In the genomic region with DNA sequence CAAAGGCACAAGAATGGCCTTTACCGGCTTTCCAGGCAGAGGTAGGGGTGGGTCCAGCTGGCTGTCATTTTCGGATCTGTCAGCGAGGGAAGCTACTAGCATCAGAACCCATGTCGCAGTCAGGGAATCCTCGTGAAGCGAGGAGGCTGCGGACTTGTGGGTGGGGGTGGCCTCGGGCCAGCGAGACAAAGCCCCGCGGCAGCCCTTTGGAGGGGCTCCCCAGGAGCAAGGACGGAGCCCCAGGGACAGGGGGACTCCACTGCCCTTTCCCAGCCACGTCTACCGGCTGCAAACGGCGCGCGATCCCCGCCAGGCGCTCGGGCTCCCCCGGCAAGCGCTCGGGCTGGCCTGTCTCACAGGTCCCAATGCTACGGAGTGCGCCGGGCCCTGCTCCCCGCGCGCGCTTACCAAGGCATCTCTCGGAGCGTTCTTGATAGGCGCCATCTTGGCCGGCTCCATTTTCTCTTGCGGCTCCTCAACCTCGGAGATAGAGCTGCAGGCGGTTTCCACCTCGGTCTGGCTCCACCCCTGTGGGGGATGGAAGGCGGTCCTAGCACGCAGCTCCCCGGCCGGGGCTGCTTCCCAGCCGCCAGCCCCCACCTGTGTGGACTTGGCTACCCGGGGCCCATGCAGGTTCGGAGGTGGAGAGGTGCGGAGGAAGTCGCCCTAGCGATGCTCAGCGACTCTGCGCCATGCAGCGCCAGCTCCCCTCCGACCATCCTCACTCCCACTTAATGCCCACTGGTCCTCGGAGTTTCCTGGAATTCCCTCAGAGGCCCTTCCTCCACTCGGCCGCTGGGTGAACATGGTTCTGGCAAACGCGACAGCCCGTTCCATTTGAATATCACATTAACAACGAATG, we compare ENCODE assay signal across 8 mouse cellular contexts. TPM values are rescaled to one million over a fixed set of nuclear protein-coding genes. Genes with fewer than 3 reads are reported as not detected.
DNase-seq lines count a peak whose midpoint lies in the region; ATAC-seq lines count a peak whose summit lies in the region.

No protein-coding gene starts in this region.

- 22% methylated on average over 60 of the region's 60 CpGs for WGBS in forebrain, embryonic 10.5 days
- WGBS in heart, embryonic 15.5 days: 11% methylated on average over 60 of the region's 60 CpGs
- WGBS in liver, embryonic 13.5 days (ENCODE audit: insufficient replicate concordance): 21% methylated on average over 56 of the region's 60 CpGs
- WGBS in stomach, embryonic 15.5 days: 27% methylated on average over 58 of the region's 60 CpGs

- peak; percentile 49 to 52 for DNase-seq in CD8-positive naive resting alpha-beta T cell, adult 2 months (ENCODE audit: low read depth in 2 of 2, low spot score in 2 of 2)
- peak; percentile 44 for DNase-seq in c-Kit-negative CD71-positive TER-119-positive erythroid progenitor cells, embryonic 14.5 days (ENCODE audit: low read depth, low spot score)
- DNase-seq in forebrain, embryonic 10.5 days (ENCODE audit: extremely low spot score, low spot score): peak; percentile 66
- peak; percentile 73 to 88 for DNase-seq in kidney, postnatal 25 days
- peak; percentile 61 for DNase-seq in liver, embryonic 13.5 days
- DNase-seq in neural tube, embryonic 10.5 days (ENCODE audit: extremely low spot score, low spot score): peak; percentile 67

- peak; percentile 87 for ATAC-seq in heart, embryonic 15.5 days (replicated peaks; ENCODE audit: insufficient number of reproducible peaks, insufficient read depth, low FRiP score, low read depth)
- ATAC-seq in liver, embryonic 13.5 days (ENCODE audit: low read depth): peak; percentile 94
- ATAC-seq in stomach, embryonic 15.5 days (ENCODE audit: insufficient read depth, low FRiP score, low read depth): peak; percentile 95

- H3K27me3 ChIP-seq in forebrain, embryonic 10.5 days (ENCODE audit: poor library complexity, severe bottlenecking): peaks cover 10% of the 10 kb centered on the region; the same call in 1 of the 2 replicates
- no peaks in the 10 kb centered on the region for H3K27me3 ChIP-seq in heart, embryonic 15.5 days
- no peaks in the 10 kb centered on the region for H3K27me3 ChIP-seq in liver, embryonic 13.5 days
- H3K27me3 ChIP-seq in stomach, embryonic 15.5 days (replicated peaks): no peaks in the 10 kb centered on the region

- H3K27ac ChIP-seq in forebrain, embryonic 10.5 days: peak overlapping the region; percentile 91
- peak overlapping the region; percentile 77 for H3K27ac ChIP-seq in heart, embryonic 15.5 days
- no peak overlapping the region for H3K27ac ChIP-seq in liver, embryonic 13.5 days
- peak overlapping the region; percentile 77 for H3K27ac ChIP-seq in stomach, embryonic 15.5 days

- peaks cover 10% of the 10 kb centered on the region for H3K9me3 ChIP-seq in forebrain, embryonic 10.5 days
- no peaks in the 10 kb centered on the region for H3K9me3 ChIP-seq in heart, embryonic 15.5 days (replicated peaks)
- H3K9me3 ChIP-seq in liver, embryonic 13.5 days (replicated peaks): no peaks in the 10 kb centered on the region
- no peaks in the 10 kb centered on the region for H3K9me3 ChIP-seq in stomach, embryonic 15.5 days

- peak overlapping the region; percentile 64 for H3K4me2 ChIP-seq in heart, embryonic 15.5 days
- peak overlapping the region; percentile 72 for H3K4me2 ChIP-seq in liver, embryonic 13.5 days
- H3K4me2 ChIP-seq in stomach, embryonic 15.5 days: peak overlapping the region; percentile 54

- peak overlapping the region; percentile 70 for H3K9ac ChIP-seq in heart, embryonic 15.5 days
- peak overlapping the region; percentile 76 for H3K9ac ChIP-seq in liver, embryonic 13.5 days
- peak overlapping the region; percentile 32; the same call in 1 of the 2 replicates for H3K9ac ChIP-seq in stomach, embryonic 15.5 days

- H3K36me3 ChIP-seq in forebrain, embryonic 10.5 days (replicated peaks): no peaks in the 10 kb centered on the region
- no peaks in the 10 kb centered on the region for H3K36me3 ChIP-seq in heart, embryonic 15.5 days
- no peaks in the 10 kb centered on the region for H3K36me3 ChIP-seq in liver, embryonic 13.5 days
- H3K36me3 ChIP-seq in stomach, embryonic 15.5 days: no peaks in the 10 kb centered on the region

- H3K4me3 ChIP-seq in forebrain, embryonic 10.5 days: peak overlapping the region; percentile 64
- peak overlapping the region; percentile 67 for H3K4me3 ChIP-seq in heart, embryonic 15.5 days
- H3K4me3 ChIP-seq in liver, embryonic 13.5 days (replicated peaks): peak overlapping the region; percentile 72
- peak overlapping the region; percentile 57 for H3K4me3 ChIP-seq in stomach, embryonic 15.5 days (replicated peaks)

- no peaks in the 10 kb centered on the region for H3K4me1 ChIP-seq in forebrain, embryonic 10.5 days
- no peaks in the 10 kb centered on the region for H3K4me1 ChIP-seq in heart, embryonic 15.5 days (replicated peaks)
- H3K4me1 ChIP-seq in liver, embryonic 13.5 days (replicated peaks): no peaks in the 10 kb centered on the region
- no peaks in the 10 kb centered on the region for H3K4me1 ChIP-seq in stomach, embryonic 15.5 days

RNA-seq across cellular contexts. Expression of gene Taf9b, which starts 1.6 kb away (rescaled TPM):
- polyA plus RNA-seq in forebrain, embryonic 10.5 days (2016; fragmentation: Nextera tagmentation; extraction: Ambion mirVana): 8.1 and 8.8 TPM in 2 replicates
- 17.4 and 17.9 TPM in 2 replicates for polyA plus RNA-seq in heart, embryonic 15.5 days (2015; fragmentation: Nextera tagmentation; extraction: Ambion mirVana)
- 6.9 and 8.3 TPM in 2 replicates for polyA plus RNA-seq in liver, embryonic 13.5 days (2015; fragmentation: Nextera tagmentation; extraction: Ambion mirVana)
- 10.6 and 10.9 TPM in 2 replicates for polyA plus RNA-seq in stomach, embryonic 15.5 days (2015; fragmentation: Nextera tagmentation; extraction: Ambion mirVana)

RNA-seq across cellular contexts. Expression of gene Pgk1, which starts 32.5 kb away (rescaled TPM):
- 622 and 624 TPM in 2 replicates for polyA plus RNA-seq in forebrain, embryonic 10.5 days (2016; fragmentation: Nextera tagmentation; extraction: Ambion mirVana)
- polyA plus RNA-seq in heart, embryonic 15.5 days (2015; fragmentation: Nextera tagmentation; extraction: Ambion mirVana): 569 and 615 TPM in 2 replicates
- polyA plus RNA-seq in liver, embryonic 13.5 days (2015; fragmentation: Nextera tagmentation; extraction: Ambion mirVana): 172 and 182 TPM in 2 replicates
- 290 and 352 TPM in 2 replicates for polyA plus RNA-seq in stomach, embryonic 15.5 days (2015; fragmentation: Nextera tagmentation; extraction: Ambion mirVana)

RNA-seq across cellular contexts. Expression of gene Fnd3c2, which starts 35.8 kb away (rescaled TPM):
- not detected in 2 replicates for polyA plus RNA-seq in forebrain, embryonic 10.5 days (2016; fragmentation: Nextera tagmentation; extraction: Ambion mirVana)
- polyA plus RNA-seq in heart, embryonic 15.5 days (2015; fragmentation: Nextera tagmentation; extraction: Ambion mirVana): not detected in 2 replicates
- polyA plus RNA-seq in liver, embryonic 13.5 days (2015; fragmentation: Nextera tagmentation; extraction: Ambion mirVana): not detected in 2 replicates
- polyA plus RNA-seq in stomach, embryonic 15.5 days (2015; fragmentation: Nextera tagmentation; extraction: Ambion mirVana): not detected in 2 replicates
